Mouse (Mus musculus): Measurements from ENCODE around the gene Gm5622. TPM values are rescaled to one million over a fixed set of nuclear protein-coding genes. Genes with fewer than 3 reads are reported as not detected.
"Not testable (repeated sequence)": the region's sequence is repeated elsewhere in the genome, so short reads cannot be mapped to it uniquely, and the experiment has no call there.

Gene Gm5622
- not detected in 2 replicates for polyA plus RNA-seq (2014; fragmentation: Nextera tagmentation; extraction: Ambion mirVana)

DNA sequence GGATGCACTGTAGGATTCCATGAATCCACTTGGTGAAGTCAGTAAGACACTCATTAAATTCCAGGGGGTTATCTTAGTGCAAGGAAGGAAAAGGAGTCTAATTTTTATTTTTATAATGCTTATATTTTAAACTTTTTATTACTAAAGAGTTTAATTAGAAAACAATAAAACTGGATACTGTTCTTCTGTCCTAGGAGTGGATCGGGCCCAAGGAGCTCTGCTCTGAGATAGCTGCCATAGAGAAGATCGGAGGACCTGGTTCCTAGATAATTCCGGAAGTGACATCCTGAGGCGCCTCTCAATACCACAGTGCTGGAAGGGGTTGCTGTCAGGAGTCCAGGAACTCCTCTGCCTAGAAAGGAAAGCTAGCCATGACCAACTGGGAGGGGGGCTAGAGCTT, at the start of gene Gm5622:
Gm5622 (plus strand) TSS at position 301 of the 400 bp plus-strand sequence.
- no peak within 1 kb of the TSS for H3K9ac ChIP-seq (ENCODE audit: low read length)
- H3K9me3 ChIP-seq (ENCODE audit: control insufficient read depth, low read length) = no peaks in the 10 kb centered on the region
- no peaks in the 10 kb centered on the region for H3K36me3 ChIP-seq (ENCODE audit: control insufficient read depth, insufficient read depth, low read length)
- 96% methylated on average over 4 of the region's 4 CpGs for WGBS
- ATAC-seq (replicated peaks; ENCODE audit: low FRiP score, low TSS enrichment, low read depth) (no peak), DNase-seq (ENCODE audit: low spot score) (no peak)
- H3K4me1 ChIP-seq (replicated peaks; ENCODE audit: control insufficient read depth, insufficient read depth, low read length) = no peaks in the 10 kb centered on the region
- no peak within 1 kb of the TSS for H3K27ac ChIP-seq (ENCODE audit: low read depth)
- H3K4me3 ChIP-seq (ENCODE audit: low read depth, low read length) = no peak within 1 kb of the TSS
- no peak within 1 kb of the TSS for H3K4me2 ChIP-seq (ENCODE audit: low read length)
- H3K27me3 ChIP-seq (replicated peaks; ENCODE audit: control insufficient read depth, insufficient read depth, low read length) = no peaks in the 10 kb centered on the region

DNA sequence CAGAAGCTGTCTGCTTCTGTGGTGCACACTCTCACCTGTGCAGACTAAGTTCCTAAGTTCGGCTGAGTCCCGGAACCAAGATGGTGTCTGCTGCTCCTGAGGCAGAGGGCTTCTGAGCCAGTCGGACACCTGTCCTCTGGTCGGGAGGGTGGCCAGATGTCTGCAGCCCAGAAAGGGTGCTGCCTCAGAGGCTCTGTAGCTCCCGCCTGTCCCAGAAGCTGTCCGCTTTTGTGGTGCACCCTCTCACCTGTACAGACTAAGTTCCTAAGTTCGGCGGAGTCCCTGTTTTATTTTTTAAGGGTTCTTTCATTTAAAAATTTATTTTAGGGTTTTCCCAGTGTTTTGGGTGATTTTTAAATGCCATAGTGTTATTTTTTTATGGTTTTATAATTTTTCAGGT, 45.2 kb upstream of the Gm5622 start:
- no peak overlapping the region for H3K27ac ChIP-seq (ENCODE audit: low read depth)
- no peak for ATAC-seq (replicated peaks; ENCODE audit: low FRiP score, low TSS enrichment, low read depth)
- H3K4me1 ChIP-seq (replicated peaks; ENCODE audit: control insufficient read depth, insufficient read depth, low read length) = no peaks in the 10 kb centered on the region
- 92% methylated on average over 8 of the region's 8 CpGs for WGBS
- H3K4me2 ChIP-seq (ENCODE audit: low read length) = no peak overlapping the region
- H3K4me3 ChIP-seq (ENCODE audit: low read depth, low read length) = no peak overlapping the region
- DNase-seq (ENCODE audit: low spot score) = no peak
- no peaks in the 10 kb centered on the region for H3K9me3 ChIP-seq (ENCODE audit: control insufficient read depth, low read length)
- H3K9ac ChIP-seq (ENCODE audit: low read length) = no peak overlapping the region
- no peaks in the 10 kb centered on the region for H3K36me3 ChIP-seq (ENCODE audit: control insufficient read depth, insufficient read depth, low read length)
- H3K27me3 ChIP-seq (replicated peaks; ENCODE audit: control insufficient read depth, insufficient read depth, low read length) = no peaks in the 10 kb centered on the region

DNA sequence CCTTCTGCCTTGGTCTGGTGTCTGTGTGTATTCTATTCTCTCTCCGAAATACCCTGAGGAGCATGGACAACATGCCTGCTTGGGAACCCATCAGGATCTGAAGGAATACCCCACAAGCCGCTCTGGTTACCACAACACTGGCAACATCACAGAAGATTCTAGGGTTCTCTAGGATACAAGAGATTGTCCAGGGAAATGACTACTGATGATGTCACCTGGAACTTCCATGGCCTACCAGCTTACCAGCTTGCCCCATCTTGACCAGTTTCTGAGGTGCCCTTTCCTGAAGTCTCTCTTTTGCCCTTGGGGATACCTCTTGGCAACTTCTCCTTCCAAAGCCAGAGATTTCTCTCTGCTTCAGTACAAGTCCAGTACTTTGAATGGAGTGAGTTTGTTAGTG, 21.4 kb downstream of the Gm5622 start, which contains the start of gene Gm17175:
Gm17175 (minus strand) TSS at position 101 of the 400 bp plus-strand sequence.
- H3K4me1 ChIP-seq (replicated peaks; ENCODE audit: control insufficient read depth, insufficient read depth, low read length); H3K27me3 ChIP-seq (replicated peaks; ENCODE audit: control insufficient read depth, insufficient read depth, low read length); H3K9ac ChIP-seq (ENCODE audit: low read length); H3K4me2 ChIP-seq (ENCODE audit: low read length); H3K9me3 ChIP-seq (ENCODE audit: control insufficient read depth, low read length); H3K27ac ChIP-seq (ENCODE audit: low read depth); ATAC-seq (replicated peaks; ENCODE audit: low FRiP score, low TSS enrichment, low read depth); H3K4me3 ChIP-seq (ENCODE audit: low read depth, low read length); H3K36me3 ChIP-seq (ENCODE audit: control insufficient read depth, insufficient read depth, low read length); DNase-seq (ENCODE audit: low spot score): not testable (repeated sequence)
- WGBS = 88% methylated on average over 2 of the region's 2 CpGs

DNA sequence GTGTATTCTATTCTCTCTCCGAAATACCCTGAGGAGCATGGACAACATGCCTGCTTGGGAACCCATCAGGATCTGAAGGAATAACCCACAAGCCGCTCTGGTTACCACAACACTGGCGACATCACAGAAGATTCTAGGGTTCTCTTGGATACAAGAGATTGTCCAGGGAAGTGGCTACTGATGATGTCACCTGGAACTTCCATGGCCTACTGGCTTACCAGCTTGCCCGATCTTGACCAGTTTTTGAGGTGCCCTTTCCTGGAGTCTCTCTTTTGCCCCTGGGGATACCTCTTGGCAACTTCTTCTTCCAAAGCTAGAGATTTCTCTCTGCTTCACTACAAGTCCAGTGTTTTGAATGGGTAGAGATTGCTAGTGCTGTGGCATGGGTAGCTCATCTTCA, 39.4 kb downstream of the Gm5622 start, which contains the start of gene Gm17174:
Gm17174 (minus strand) TSS at position 101 of the 400 bp plus-strand sequence.
- not testable (repeated sequence) for ATAC-seq (replicated peaks; ENCODE audit: low FRiP score, low TSS enrichment, low read depth)
- 87% methylated on average over 4 of the region's 4 CpGs for WGBS

DNA sequence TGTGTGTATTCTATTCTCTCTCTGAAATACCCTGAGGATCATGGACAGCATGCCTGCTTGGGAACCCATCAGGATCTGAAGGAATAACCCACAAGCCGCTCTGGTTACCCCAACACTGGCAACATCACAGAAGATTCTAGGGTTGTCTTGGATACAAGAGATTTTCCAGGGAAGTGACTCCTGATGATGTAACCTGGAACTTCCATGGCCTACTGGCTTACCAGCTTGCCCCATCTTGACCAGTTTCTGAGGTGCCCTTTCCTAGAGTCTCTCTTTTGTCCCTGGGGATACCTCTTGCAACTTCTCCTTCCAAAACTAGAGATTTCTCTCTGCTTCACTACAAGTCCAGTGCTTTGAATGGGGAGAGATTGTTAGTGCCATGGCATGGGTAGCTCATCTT, 58.6 kb downstream of the Gm5622 start, which contains the start of gene Gm17078:
Gm17078 (minus strand) TSS at position 101 of the 400 bp plus-strand sequence.
- Histone ChIP-seq H3K4me2 (ENCODE audit: low read length) (no peak within 1 kb of the TSS), H3K9ac (ENCODE audit: low read length) (no peak within 1 kb of the TSS), H3K4me1 (replicated peaks; ENCODE audit: control insufficient read depth, insufficient read depth, low read length) (no peaks in the 10 kb centered on the region), H3K9me3 (ENCODE audit: control insufficient read depth, low read length) (no peaks in the 10 kb centered on the region), H3K27me3 (replicated peaks; ENCODE audit: control insufficient read depth, insufficient read depth, low read length) (no peaks in the 10 kb centered on the region), H3K36me3 (ENCODE audit: control insufficient read depth, insufficient read depth, low read length) (no peaks in the 10 kb centered on the region), H3K4me3 (ENCODE audit: low read depth, low read length) (no peak within 1 kb of the TSS), H3K27ac (ENCODE audit: low read depth) (no peak within 1 kb of the TSS)
- no peak for DNase-seq (ENCODE audit: low spot score)
- 97% methylated on average over 1 of the region's 1 CpGs for WGBS
- ATAC-seq (replicated peaks; ENCODE audit: low FRiP score, low TSS enrichment, low read depth) = no peak

More for the DNA sequence above, 39.4 kb downstream of the Gm5622 start, which contains the start of gene Gm17174:
- H3K9ac ChIP-seq (ENCODE audit: low read length); H3K27me3 ChIP-seq (replicated peaks; ENCODE audit: control insufficient read depth, insufficient read depth, low read length); H3K4me3 ChIP-seq (ENCODE audit: low read depth, low read length); H3K36me3 ChIP-seq (ENCODE audit: control insufficient read depth, insufficient read depth, low read length); H3K9me3 ChIP-seq (ENCODE audit: control insufficient read depth, low read length); H3K27ac ChIP-seq (ENCODE audit: low read depth); DNase-seq (ENCODE audit: low spot score); H3K4me1 ChIP-seq (replicated peaks; ENCODE audit: control insufficient read depth, insufficient read depth, low read length); H3K4me2 ChIP-seq (ENCODE audit: low read length): not testable (repeated sequence)

DNA sequence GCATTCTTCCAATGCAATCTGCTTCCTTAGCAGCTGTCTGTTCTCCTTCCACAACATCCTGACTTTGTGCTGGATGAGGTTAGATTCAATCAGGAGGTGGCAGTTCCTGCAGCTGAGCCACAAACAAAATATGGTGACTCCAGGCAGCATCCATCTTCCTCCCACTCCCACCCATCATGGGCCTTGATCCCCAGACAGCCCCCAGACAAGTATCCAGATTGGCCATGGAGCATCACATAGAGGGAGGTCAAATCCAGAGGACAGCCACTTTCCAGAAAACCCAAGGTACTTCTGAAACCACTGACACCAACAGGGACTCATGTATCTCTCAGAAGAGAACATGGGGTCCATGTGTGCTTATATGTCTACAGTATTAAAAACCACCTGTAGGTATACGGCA, 79.8 kb downstream of the Gm5622 start:
- H3K27ac ChIP-seq (ENCODE audit: low read depth); ATAC-seq (replicated peaks; ENCODE audit: low FRiP score, low TSS enrichment, low read depth); H3K36me3 ChIP-seq (ENCODE audit: control insufficient read depth, insufficient read depth, low read length); H3K4me1 ChIP-seq (replicated peaks; ENCODE audit: control insufficient read depth, insufficient read depth, low read length); DNase-seq (ENCODE audit: low spot score); H3K9me3 ChIP-seq (ENCODE audit: control insufficient read depth, low read length); H3K4me3 ChIP-seq (ENCODE audit: low read depth, low read length); H3K9ac ChIP-seq (ENCODE audit: low read length); H3K4me2 ChIP-seq (ENCODE audit: low read length); H3K27me3 ChIP-seq (replicated peaks; ENCODE audit: control insufficient read depth, insufficient read depth, low read length): not testable (repeated sequence)
- WGBS = 88% methylated on average over 1 of the region's 1 CpGs

DNA sequence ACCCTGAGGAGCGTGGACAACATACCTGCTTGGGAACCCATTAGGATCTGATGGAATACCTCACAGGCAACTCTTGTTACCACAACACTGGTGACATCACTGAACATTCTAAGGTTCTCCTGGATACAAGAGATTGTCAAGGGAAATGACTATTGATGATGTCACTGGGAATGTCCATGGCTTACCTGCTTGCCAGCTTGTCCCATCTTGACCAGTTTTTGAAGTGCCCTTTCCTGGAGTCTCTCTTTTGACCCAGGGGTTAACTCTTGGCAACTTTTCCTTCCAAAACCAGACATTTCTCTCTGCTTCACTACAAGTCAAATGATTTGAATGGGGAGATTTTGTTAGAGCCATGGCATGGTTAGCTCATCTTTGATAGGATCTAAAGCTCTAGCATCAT, 83.0 kb downstream of the Gm5622 start, which contains the start of gene Gm4181:
Gm4181 (minus strand) TSS at position 101 of the 400 bp plus-strand sequence.
- not testable (repeated sequence) for H3K9ac ChIP-seq (ENCODE audit: low read length); H3K4me3 ChIP-seq (ENCODE audit: low read depth, low read length); H3K9me3 ChIP-seq (ENCODE audit: control insufficient read depth, low read length); H3K27me3 ChIP-seq (replicated peaks; ENCODE audit: control insufficient read depth, insufficient read depth, low read length); H3K4me2 ChIP-seq (ENCODE audit: low read length); DNase-seq (ENCODE audit: low spot score); ATAC-seq (replicated peaks; ENCODE audit: low FRiP score, low TSS enrichment, low read depth); H3K4me1 ChIP-seq (replicated peaks; ENCODE audit: control insufficient read depth, insufficient read depth, low read length); H3K36me3 ChIP-seq (ENCODE audit: control insufficient read depth, insufficient read depth, low read length); H3K27ac ChIP-seq (ENCODE audit: low read depth)
- WGBS = 91% methylated on average over 1 of the region's 1 CpGs

DNA sequence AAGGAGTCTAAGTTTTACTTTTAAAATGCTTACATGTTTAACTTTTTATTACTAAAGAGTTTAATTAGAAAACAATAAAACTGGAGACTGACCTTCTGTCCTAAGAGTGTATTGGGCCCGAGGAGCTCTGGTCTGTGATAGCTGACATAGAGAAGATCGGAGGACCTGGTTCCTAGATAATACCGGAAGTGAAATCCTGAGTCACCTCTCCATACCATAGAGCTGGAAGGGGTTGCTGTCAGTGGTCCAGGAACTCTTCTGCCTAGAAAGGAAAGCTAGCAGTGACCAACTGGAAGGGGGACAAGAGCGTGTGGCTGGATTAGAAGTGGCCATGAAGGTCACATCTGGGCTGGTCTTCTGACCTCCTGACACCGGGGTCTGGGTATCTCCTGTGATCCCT, 124.7 kb downstream of the Gm5622 start:
- Histone ChIP-seq H3K4me3 (ENCODE audit: low read depth, low read length) (no peak overlapping the region), H3K36me3 (ENCODE audit: control insufficient read depth, insufficient read depth, low read length) (no peaks in the 10 kb centered on the region), H3K9ac (ENCODE audit: low read length) (no peak overlapping the region), H3K4me1 (replicated peaks; ENCODE audit: control insufficient read depth, insufficient read depth, low read length) (no peaks in the 10 kb centered on the region), H3K9me3 (ENCODE audit: control insufficient read depth, low read length) (no peaks in the 10 kb centered on the region), H3K27me3 (replicated peaks; ENCODE audit: control insufficient read depth, insufficient read depth, low read length) (no peaks in the 10 kb centered on the region), H3K27ac (ENCODE audit: low read depth) (no peak overlapping the region), H3K4me2 (ENCODE audit: low read length) (no peak overlapping the region)
- DNase-seq (ENCODE audit: low spot score) = no peak
- WGBS = 90% methylated on average over 5 of the region's 5 CpGs
- no peak for ATAC-seq (replicated peaks; ENCODE audit: low FRiP score, low TSS enrichment, low read depth)

DNA sequence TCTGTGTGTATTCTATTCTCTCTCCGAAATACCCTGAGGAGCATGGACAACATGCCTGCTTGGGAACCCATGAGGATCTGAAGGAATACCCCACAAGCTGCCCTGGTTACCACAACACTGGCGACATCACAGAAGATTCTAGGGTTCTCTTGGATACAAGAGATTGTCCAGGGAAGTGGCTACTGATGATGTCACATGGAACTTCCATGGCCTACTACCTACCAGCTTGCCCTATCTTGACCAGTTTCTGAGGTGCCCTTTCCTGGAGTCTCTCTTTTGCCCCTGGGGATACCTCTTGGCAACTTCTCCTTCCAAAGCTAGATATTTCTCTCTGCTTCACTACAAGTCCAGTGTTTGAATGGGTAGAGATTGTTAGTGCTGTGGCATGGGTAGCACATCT, 142.8 kb downstream of the Gm5622 start, which contains the start of gene Gm17079:
Gm17079 (minus strand) TSS at position 101 of the 400 bp plus-strand sequence.
- 100% methylated on average over 1 of the region's 2 CpGs for WGBS
- H3K27me3 ChIP-seq (replicated peaks; ENCODE audit: control insufficient read depth, insufficient read depth, low read length); H3K36me3 ChIP-seq (ENCODE audit: control insufficient read depth, insufficient read depth, low read length); H3K4me3 ChIP-seq (ENCODE audit: low read depth, low read length); H3K27ac ChIP-seq (ENCODE audit: low read depth); H3K4me2 ChIP-seq (ENCODE audit: low read length); ATAC-seq (replicated peaks; ENCODE audit: low FRiP score, low TSS enrichment, low read depth); H3K4me1 ChIP-seq (replicated peaks; ENCODE audit: control insufficient read depth, insufficient read depth, low read length); DNase-seq (ENCODE audit: low spot score); H3K9me3 ChIP-seq (ENCODE audit: control insufficient read depth, low read length); H3K9ac ChIP-seq (ENCODE audit: low read length): not testable (repeated sequence)
